Mouse (Mus musculus) embryonic facial prominence, embryonic 11.5 days (tissue): Measurements from ENCODE around the gene Tomm7. TPM values are rescaled to one million over a fixed set of nuclear protein-coding genes. Genes with fewer than 3 reads are reported as not detected.
A peak's percentile ranks its signal among the peaks of the same experiment; 100 is the strongest.
"Not testable (repeated sequence)": the region's sequence is repeated elsewhere in the genome, so short reads cannot be mapped to it uniquely, and the experiment has no call there.

Experiments used
- ATAC-seq: fragments of 200-750 bp; cut with Nextera tagmentation; replicated peaks from 2 replicates; pipeline ENCODE4 v1.8.0; 2017; ENCODE audit warnings: low read depth; ENCODE audit not compliant: insufficient number of reproducible peaks, low FRiP score, low TSS enrichment
- DNase-seq: peaks from one replicate; pipeline ENCODE4 v3.0.0-alpha.2; 2015; ENCODE audit warnings: low spot score
- H3K27ac ChIP-seq: fragments of 300-500 bp; sonication (generic); replicated peaks from 2 replicates; pipeline ENCODE4 v1.5.1; 2014; ENCODE audit warnings: mild to moderate bottlenecking, low read depth, low read length, control low read depth
- H3K27me3 ChIP-seq: fragments of 300-500 bp; sonication (generic); 2 replicates; pipeline ENCODE4 v1.6.1; 2014; ENCODE audit warnings: mild to moderate bottlenecking, low read length, moderate library complexity, mixed read lengths; ENCODE audit not compliant: control insufficient read depth, insufficient read depth
- H3K36me3 ChIP-seq: fragments of 300-500 bp; sonication (generic); replicated peaks from 2 replicates; pipeline ENCODE4 v1.6.1; 2014; ENCODE audit warnings: low read depth, mild to moderate bottlenecking, low read length, moderate library complexity, mixed read lengths; ENCODE audit not compliant: control insufficient read depth, insufficient read depth
- H3K4me1 ChIP-seq: fragments of 300-500 bp; sonication (generic); 2 replicates; pipeline ENCODE4 v1.6.1; 2014; ENCODE audit warnings: low read length, mixed read lengths; ENCODE audit not compliant: control insufficient read depth, insufficient read depth
- H3K4me2 ChIP-seq: fragments of 300-500 bp; sonication (generic); 2 replicates; pipeline ENCODE4 v1.6.1; 2014; ENCODE audit warnings: low read depth, mild to moderate bottlenecking, control low read depth, low read length, moderate library complexity
- H3K4me3 ChIP-seq: fragments of 300-500 bp; sonication (generic); 2 replicates; pipeline ENCODE4 v1.5.1; 2014; ENCODE audit warnings: low read depth, low read length, control low read depth
- H3K9ac ChIP-seq: fragments of 300-500 bp; sonication (generic); replicated peaks from 2 replicates; pipeline ENCODE4 v1.6.1; 2014; ENCODE audit warnings: mild to moderate bottlenecking, control low read depth, low read length
- H3K9me3 ChIP-seq: fragments of 300-500 bp; sonication (generic); replicated peaks from 2 replicates; pipeline ENCODE4 v1.6.1; 2016; ENCODE audit warnings: mild to moderate bottlenecking, low read length, inconsistent platforms, mixed read lengths; ENCODE audit not compliant: control insufficient read depth
- WGBS: fragments of 180-500 bp; shearing (Covaris S2); extraction: QIAGEN DNeasy Blood & Tissue Kit; methylation state at CpG from one replicate; pipeline ENCODE4 v1.1.7; 2014; 5-methylcytosine and 5-hydroxymethylcytosine counted together
- polyA plus RNA-seq: library from polyadenylated mRNA; unstranded; fragments of >200 nt; fragmentation: Nextera tagmentation; extraction: Ambion mirVana; gene quantifications from 2 replicates; pipeline ENCODE4 v1.2.1, GENCODE M21; 2014

Gene Tomm7
- polyA plus RNA-seq, 1 experiment from 2014 or later: 128 TPM

DNA sequence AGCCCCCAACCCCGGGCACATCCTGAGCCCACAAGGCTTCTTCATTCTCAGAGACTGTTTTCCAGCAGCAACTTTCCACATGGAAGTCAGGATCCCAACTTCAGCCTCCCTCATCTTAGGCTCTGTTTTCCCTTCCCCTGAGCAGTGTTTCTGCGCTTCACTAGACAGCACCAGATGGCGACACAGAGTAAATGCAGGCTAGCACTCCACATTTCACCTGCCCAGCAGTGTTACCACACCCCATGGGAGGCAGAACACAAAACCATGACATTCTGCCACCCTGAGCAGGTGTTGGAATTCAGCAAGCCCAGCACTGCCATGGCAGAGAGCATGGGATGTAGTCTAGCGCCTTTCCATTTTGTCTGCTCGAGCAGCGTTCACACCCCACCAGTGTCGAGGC, 14.7 kb upstream of the Tomm7 start:
- no peaks in the 10 kb centered on the region for H3K27me3 ChIP-seq
- no peak overlapping the region for H3K27ac ChIP-seq
- H3K9me3 ChIP-seq: no peaks in the 10 kb centered on the region
- no peak overlapping the region for H3K9ac ChIP-seq
- ATAC-seq (0 out of 2 replicates have a peak, but pooled peaks have one; percentile 19), DNase-seq (no peak)
- no peaks in the 10 kb centered on the region for H3K4me1 ChIP-seq
- WGBS: 76% methylated on average over 7 of the region's 7 CpGs
- no peak overlapping the region for H3K4me3 ChIP-seq
- H3K36me3 ChIP-seq: peaks cover 11% of the 10 kb centered on the region
- H3K4me2 ChIP-seq: no peak overlapping the region

DNA sequence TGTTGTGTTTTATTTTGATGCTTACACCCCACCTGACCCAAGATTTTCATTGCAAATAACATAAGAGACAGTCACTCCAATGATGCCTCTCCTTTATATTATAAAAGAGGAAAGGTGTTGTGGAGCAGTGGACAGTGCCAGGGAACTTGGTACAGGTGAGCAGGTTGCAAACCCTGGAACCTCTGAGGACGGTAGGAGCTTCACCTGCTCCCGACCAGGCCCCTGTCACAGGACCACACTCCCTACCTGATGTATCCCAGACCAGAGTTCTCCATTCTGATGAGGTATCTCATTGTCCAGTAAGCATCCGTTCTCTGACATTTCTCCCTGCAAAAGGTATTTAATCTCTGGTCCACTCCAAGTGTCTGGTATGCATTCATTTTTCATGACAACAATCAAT, 14.0 kb upstream of the Tomm7 start:
- 85% methylated on average over 3 of the region's 3 CpGs for WGBS
- ATAC-seq: no peak
- no peak for DNase-seq
- Histone ChIP-seq H3K27ac (no peak overlapping the region), H3K4me1 (no peaks in the 10 kb centered on the region), H3K4me3 (no peak overlapping the region), H3K4me2 (no peak overlapping the region), H3K27me3 (no peaks in the 10 kb centered on the region), H3K9ac (no peak overlapping the region), H3K9me3 (no peaks in the 10 kb centered on the region), H3K36me3 (peaks cover 11% of the 10 kb centered on the region)

DNA sequence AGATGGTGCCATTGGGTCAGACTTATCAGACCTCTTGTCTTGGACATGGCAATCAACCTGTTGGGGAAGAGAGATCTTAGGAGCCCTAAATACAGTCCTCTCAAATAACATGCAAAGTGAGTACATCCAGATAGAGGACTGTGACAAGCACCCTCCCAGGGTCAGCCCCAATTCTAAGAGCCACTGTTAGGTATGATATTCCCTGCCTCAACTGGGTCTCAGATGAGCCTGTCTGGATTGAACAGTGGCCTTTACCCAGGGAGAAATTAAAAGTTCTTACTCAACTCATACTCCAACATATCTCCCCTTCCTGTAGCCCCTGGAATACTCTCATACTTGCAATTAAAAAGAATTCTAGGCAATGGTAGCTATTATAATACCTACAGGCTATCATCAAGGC, 13.2 kb upstream of the Tomm7 start:
- Histone ChIP-seq H3K9ac (no peak overlapping the region), H3K4me1 (no peaks in the 10 kb centered on the region), H3K27me3 (no peaks in the 10 kb centered on the region), H3K27ac (no peak overlapping the region), H3K36me3 (peaks cover 13% of the 10 kb centered on the region), H3K9me3 (no peaks in the 10 kb centered on the region), H3K4me2 (no peak overlapping the region), H3K4me3 (no peak overlapping the region)
- DNase-seq (no peak), ATAC-seq (no peak)

DNA sequence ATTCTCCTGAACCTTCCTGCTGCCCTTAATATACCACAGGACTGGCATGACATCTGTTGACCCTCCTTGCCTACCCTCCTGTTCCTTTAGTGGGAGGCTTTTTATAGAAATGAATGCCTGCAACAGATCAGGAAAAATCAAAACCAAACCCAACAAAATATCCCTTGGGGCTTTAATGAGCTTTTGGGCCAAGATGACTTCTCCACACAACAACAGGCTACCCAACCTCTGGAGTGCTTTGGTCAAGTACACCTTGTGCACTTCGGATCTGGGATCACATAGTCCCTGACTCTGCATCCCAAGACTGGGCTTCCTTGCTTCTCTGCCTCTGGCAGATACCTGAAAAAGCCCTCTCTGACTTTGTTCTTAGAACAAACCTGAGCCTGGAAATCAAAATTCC, 12.2 kb upstream of the Tomm7 start:
- no peaks in the 10 kb centered on the region for H3K4me1 ChIP-seq
- no peak overlapping the region for H3K4me2 ChIP-seq
- H3K9me3 ChIP-seq: no peaks in the 10 kb centered on the region
- no peak overlapping the region for H3K4me3 ChIP-seq
- no peak for DNase-seq
- no peaks in the 10 kb centered on the region for H3K27me3 ChIP-seq
- H3K9ac ChIP-seq: no peak overlapping the region
- H3K27ac ChIP-seq: no peak overlapping the region
- ATAC-seq: no peak
- peaks cover 13% of the 10 kb centered on the region for H3K36me3 ChIP-seq
- WGBS: 93% methylated on average over 1 of the region's 1 CpGs

DNA sequence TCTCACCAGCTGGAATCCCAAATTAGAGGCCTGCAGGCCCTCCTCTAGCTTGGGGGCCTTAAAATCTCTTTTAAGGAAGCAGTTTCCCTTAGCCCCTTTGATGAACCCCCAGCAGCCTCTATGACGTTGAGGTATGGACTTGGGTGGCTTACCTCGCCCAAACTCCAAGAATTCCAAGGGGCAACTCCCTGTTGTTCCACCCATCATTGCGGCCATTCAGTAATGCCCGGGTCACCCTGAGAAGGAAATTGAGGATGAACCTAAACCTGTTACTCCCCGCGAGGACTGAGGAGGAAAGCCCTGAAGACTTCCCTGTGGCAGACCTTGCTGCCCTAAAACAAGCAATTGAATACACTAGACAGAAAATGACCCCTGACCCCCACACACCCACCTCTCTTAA, 11.5 kb upstream of the Tomm7 start:
- no peak for DNase-seq
- 93% methylated on average over 6 of the region's 6 CpGs for WGBS

DNA sequence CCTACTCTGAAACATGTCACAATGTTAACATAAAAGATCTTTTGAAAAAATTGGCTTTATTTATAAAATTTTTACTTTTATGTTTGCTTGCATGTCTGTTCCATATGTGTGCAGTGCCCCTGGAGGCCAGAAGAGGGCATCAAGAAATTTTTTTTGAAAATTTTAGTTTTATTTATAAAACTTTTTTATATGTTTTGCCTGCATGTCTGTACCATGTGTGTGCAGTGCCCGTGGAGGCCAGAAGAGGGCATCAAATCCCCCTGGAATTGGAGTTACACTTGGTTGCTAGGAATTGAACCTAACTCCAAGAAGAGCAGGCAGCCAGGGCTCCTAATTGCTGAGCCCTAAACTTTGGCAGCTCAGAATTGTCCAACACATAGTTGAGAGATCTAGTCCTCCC, 9.0 kb upstream of the Tomm7 start:
- 90% methylated on average over 1 of the region's 1 CpGs for WGBS
- not testable (repeated sequence) for H3K9ac ChIP-seq, H3K27ac ChIP-seq, H3K4me1 ChIP-seq, H3K4me2 ChIP-seq, ATAC-seq, DNase-seq, H3K27me3 ChIP-seq, H3K4me3 ChIP-seq, H3K9me3 ChIP-seq
- peaks cover 13% of the 10 kb centered on the region for H3K36me3 ChIP-seq

More for the DNA sequence above, 11.5 kb upstream of the Tomm7 start:
- H3K9me3 ChIP-seq: no peaks in the 10 kb centered on the region
- H3K4me3 ChIP-seq: no peak overlapping the region
- H3K27ac ChIP-seq: no peak overlapping the region
- no peak overlapping the region for H3K9ac ChIP-seq
- H3K36me3 ChIP-seq: peaks cover 13% of the 10 kb centered on the region
- no peaks in the 10 kb centered on the region for H3K4me1 ChIP-seq
- H3K4me2 ChIP-seq: no peak overlapping the region
- ATAC-seq: no peak
- no peaks in the 10 kb centered on the region for H3K27me3 ChIP-seq

DNA sequence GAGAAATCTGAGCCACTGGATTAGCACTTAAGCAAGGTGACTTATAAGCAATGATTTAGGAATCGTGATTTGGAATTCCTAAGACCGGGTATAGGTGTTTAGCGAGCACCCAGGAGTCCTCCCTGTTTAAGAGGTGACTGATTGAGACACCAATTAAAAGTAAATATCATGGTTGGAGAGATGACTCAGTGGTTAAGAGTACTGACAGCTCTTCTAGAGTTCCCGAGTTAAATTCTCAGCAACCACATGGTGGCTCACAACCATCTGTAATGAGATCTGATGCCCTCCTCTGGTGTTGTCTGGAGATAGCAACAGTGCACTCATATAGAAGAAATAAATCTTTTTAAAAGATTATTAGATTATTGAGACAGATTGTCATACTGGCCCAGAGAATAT, 7.2 kb upstream of the Tomm7 start:
- not testable (repeated sequence) for H3K9me3 ChIP-seq, H3K4me1 ChIP-seq, H3K27me3 ChIP-seq, H3K27ac ChIP-seq, ATAC-seq, DNase-seq
- Histone ChIP-seq H3K4me3 (peak overlapping the region; percentile 87), H3K9ac (peak overlapping the region; percentile 84), H3K36me3 (peaks cover 10% of the 10 kb centered on the region), H3K4me2 (peak overlapping the region; percentile 41)
- WGBS: 13% methylated on average over 4 of the region's 4 CpGs

DNA sequence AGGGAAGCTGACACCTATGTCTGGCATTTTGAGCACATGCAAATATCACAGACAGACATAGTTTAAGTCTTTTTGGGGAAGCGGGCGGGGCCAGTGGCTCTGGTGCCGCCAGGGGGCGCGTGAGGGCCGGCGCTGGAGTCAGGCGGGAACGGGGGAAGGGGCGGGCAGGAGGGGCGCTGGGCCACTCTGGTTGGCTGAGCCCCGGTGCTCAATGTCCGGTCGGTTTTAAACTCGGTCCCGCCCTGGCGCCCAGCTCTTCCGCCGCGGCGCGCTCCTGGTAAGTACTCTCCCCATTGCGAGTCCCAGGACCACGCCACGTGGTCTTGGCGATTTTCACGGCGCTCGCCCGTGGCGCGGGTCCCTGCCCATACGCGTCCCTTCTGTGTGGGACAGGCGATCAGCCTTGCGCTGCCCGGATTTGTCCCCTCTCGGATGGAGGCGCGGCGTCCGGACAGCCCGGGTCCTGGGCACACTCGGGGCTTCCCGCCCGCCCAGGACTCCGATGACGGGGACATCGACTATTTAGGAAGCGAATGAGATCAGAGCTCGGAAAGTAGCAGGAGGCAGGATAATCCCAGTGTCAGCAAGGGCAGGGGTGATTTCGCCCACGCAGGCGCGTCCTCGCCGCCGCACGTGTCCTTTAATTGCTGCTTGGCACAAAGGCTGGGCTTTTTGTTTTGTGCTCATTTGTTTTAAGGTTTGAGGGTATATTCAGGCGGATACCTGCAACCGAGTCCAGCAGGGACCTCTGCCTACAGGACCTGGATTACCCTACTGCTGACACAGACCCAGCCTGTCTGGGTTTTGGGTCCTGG, 6.6 kb upstream of the Tomm7 start:
- Histone ChIP-seq H3K9ac (peak overlapping the region; percentile 84), H3K4me3 (peak overlapping the region; percentile 87), H3K36me3 (peaks cover 8% of the 10 kb centered on the region), H3K9me3 (no peaks in the 10 kb centered on the region), H3K27me3 (no peaks in the 10 kb centered on the region), H3K4me1 (no peaks in the 10 kb centered on the region), H3K27ac (no peak overlapping the region), H3K4me2 (peak overlapping the region; percentile 41)
- peak; percentile 97 for ATAC-seq
- WGBS: under 1% methylated on average over 59 of the region's 61 CpGs
- peak; percentile 91 for DNase-seq
